In the genomic region with DNA sequence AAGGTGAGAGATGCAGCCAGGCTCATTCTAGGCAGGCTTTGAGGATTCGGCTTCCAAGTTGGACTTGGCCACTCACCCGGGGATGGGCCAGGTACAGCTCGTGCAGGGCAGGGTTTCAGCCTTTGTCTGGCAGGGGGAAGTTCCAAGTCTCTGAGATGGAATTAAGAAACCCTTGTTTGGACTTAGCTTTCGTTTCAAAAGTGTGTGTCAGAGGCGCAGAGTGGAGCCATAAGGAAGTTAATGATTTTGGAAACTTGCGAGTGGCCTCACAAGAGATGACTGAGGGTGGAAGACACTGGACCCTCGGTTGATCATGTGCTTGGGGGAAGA, we compare ENCODE assay signal across 8 mouse cellular contexts. TPM values are rescaled to one million over a fixed set of nuclear protein-coding genes. Genes with fewer than 3 reads are reported as not detected.
DNase-seq lines count a peak whose midpoint lies in the region; ATAC-seq and TF ChIP-seq lines count a peak whose summit lies in the region.

No protein-coding gene starts in this region.

- H3K27me3 ChIP-seq in CH12.LX (replicated peaks) = no peaks in the 10 kb centered on the region
- H3K27me3 ChIP-seq in forebrain, embryonic 16.5 days (replicated peaks; ENCODE audit: control insufficient read depth, insufficient read depth, low read length) = no peaks in the 10 kb centered on the region
- no peaks in the 10 kb centered on the region for H3K27me3 ChIP-seq in lung, postnatal 0 days (replicated peaks; ENCODE audit: insufficient read depth, low read length)

- H3K4me1 ChIP-seq in CH12.LX (ENCODE audit: control insufficient read depth in 1 of 2, insufficient read depth in 2 of 2) = peaks cover 9 to 78% of the 10 kb centered on the region in 2 experiments
- H3K4me1 ChIP-seq in forebrain, embryonic 16.5 days (replicated peaks; ENCODE audit: control insufficient read depth, insufficient read depth, low read length) = peaks cover 42% of the 10 kb centered on the region
- H3K4me1 ChIP-seq in lung, postnatal 0 days (ENCODE audit: insufficient read depth, low read depth, low read length) = peaks cover 21% of the 10 kb centered on the region

- no peak for TF ChIP-seq EP300 in CH12.LX (IDR thresholded peaks at IDR 0.05; ENCODE audit: low read length)
- TF ChIP-seq EP300 in lung, postnatal 0 days (IDR thresholded peaks at IDR 0.05) = 0 out of 2 replicates have a peak, but pooled peaks have one; percentile 3

- H3K36me3 ChIP-seq in CH12.LX (replicated peaks in 1 of 2; ENCODE audit: control insufficient read depth in 1 of 2, insufficient read depth in 1 of 2, low read length in 1 of 2) = peaks cover 0 to 48% of the 10 kb centered on the region in 2 experiments
- H3K36me3 ChIP-seq in forebrain, embryonic 16.5 days (ENCODE audit: control insufficient read depth, insufficient read depth) = no peaks in the 10 kb centered on the region
- 0 out of 2 replicates have a peak, but pooled peaks cover 7% of the 10 kb centered on the region for H3K36me3 ChIP-seq in lung, postnatal 0 days (ENCODE audit: insufficient read depth, low read length)

- no peak for TF ChIP-seq CTCF in gastrocnemius, adult 2 months (IDR thresholded peaks at IDR 0.05)
- no peak for TF ChIP-seq CTCF in CH12.LX (conservative IDR thresholded peaks at IDR 0.05 in 1 of 2, IDR thresholded peaks at IDR 0.05 in 1 of 2; ENCODE audit: low read depth in 2 of 2, low read length in 2 of 2)
- no peak for TF ChIP-seq CTCF in lung, postnatal 0 days (IDR thresholded peaks at IDR 0.05)

- H3K4me3 ChIP-seq in gastrocnemius, adult 2 months = peak overlapping the region; percentile 87
- H3K4me3 ChIP-seq in CH12.LX (replicated peaks in 1 of 3; ENCODE audit: low read depth in 2 of 3, low read length in 2 of 3, poor library complexity in 1 of 3) = peak overlapping the region; percentile 57 to 91 (median 76)
- peak overlapping the region; percentile 92 for H3K4me3 ChIP-seq in forebrain, embryonic 16.5 days (replicated peaks; ENCODE audit: low read length)
- H3K4me3 ChIP-seq in lung, postnatal 0 days (ENCODE audit: low read depth, low read length) = peak overlapping the region; percentile 99

- intact Hi-C loops in gastrocnemius, adult 2 months (cut with DNase I) = loop anchor here (5.0 kb wide), 2 partner anchors 49 to 101 kb away; partner anchors contain the start of gene Baiap2l1
- intact Hi-C loops in gastrocnemius, postnatal 36 days (cut with DNase I) = loop anchor here (5.0 kb wide), 2 partner anchors 34 to 101 kb away; partner anchors contain the start of genes Baiap2l1 and Tecpr1
- intact Hi-C loops in left cerebral cortex, postnatal 25 days (cut with DNase I) = loop anchor here (2.0 kb wide), 1 partner anchor 34 kb away; the partner anchor contains the start of gene Tecpr1

- no peak for ATAC-seq in forebrain, embryonic 16.5 days
- ATAC-seq in lung, postnatal 0 days = no peak
- ATAC-seq in inflammation-experienced regulatory T-cells, adult 6 months = no peak

- in situ Hi-C loops in CH12.LX (cut with MboI; ENCODE audit: low pct_ligation_motif_present, low pct_unique_long_range_greater_than_20kb, low sequenced_read_pairs) = no loop called here

- WGBS in forebrain, embryonic 16.5 days = 7% methylated on average over 7 of the region's 7 CpGs
- WGBS in lung, postnatal 0 days = 8% methylated on average over 7 of the region's 7 CpGs

- H3K9me3 ChIP-seq in CH12.LX (replicated peaks; ENCODE audit: low read length) = no peaks in the 10 kb centered on the region
- H3K9me3 ChIP-seq in forebrain, embryonic 16.5 days (ENCODE audit: control insufficient read depth, low read length) = no peaks in the 10 kb centered on the region
- H3K9me3 ChIP-seq in lung, postnatal 0 days (ENCODE audit: low read length) = no peaks in the 10 kb centered on the region

- peak overlapping the region; percentile 93 for H3K27ac ChIP-seq in gastrocnemius, adult 2 months
- H3K27ac ChIP-seq in CH12.LX (ENCODE audit: insufficient read depth, low read depth) = no peak overlapping the region
- H3K27ac ChIP-seq in forebrain, embryonic 16.5 days (ENCODE audit: low read length) = peak overlapping the region; percentile 83
- H3K27ac ChIP-seq in lung, postnatal 0 days (ENCODE audit: low read length) = peak overlapping the region; percentile 98

- no peak for DNase-seq in gastrocnemius, adult 2 months
- DNase-seq in gastrocnemius, postnatal 36 days = no peak
- no peak for DNase-seq in CH12.LX (ENCODE audit: extremely low read depth)
- DNase-seq in lung, postnatal 0 days (ENCODE audit: low spot score) = peak; percentile 65
- DNase-seq in left cerebral cortex, postnatal 25 days (ENCODE audit: low spot score in 2 of 2) = no peak
- no peak for DNase-seq in thymus, postnatal 36 days

- peak overlapping the region; percentile 89 for H3K4me2 ChIP-seq in CH12.LX (ENCODE audit: insufficient read depth, low read depth, poor library complexity, severe bottlenecking)
- peak overlapping the region; percentile 61 for H3K4me2 ChIP-seq in forebrain, embryonic 16.5 days (ENCODE audit: low read length)
- H3K4me2 ChIP-seq in lung, postnatal 0 days (replicated peaks; ENCODE audit: low read depth, low read length) = peak overlapping the region; percentile 76

- TF ChIP-seq RAD21 in CH12.LX (IDR thresholded peaks at IDR 0.05; ENCODE audit: low read depth, low read length) = no peak

- dilution Hi-C loops in CH12.LX (cut with MboI; ENCODE audit: extremely low pct_ligation_motif_present, extremely low pct_unique_long_range_greater_than_20kb, low sequenced_read_pairs) = no loop called here

- H3K79me2 ChIP-seq in CH12.LX (replicated peaks; ENCODE audit: control insufficient read depth, extremely low read depth, insufficient read depth, poor library complexity, severe bottlenecking) = no peaks in the 10 kb centered on the region

- peak overlapping the region; percentile 99; the same call in 1 of the 2 replicates for H3K9ac ChIP-seq in CH12.LX (ENCODE audit: insufficient read depth, low read depth)
- peak overlapping the region; percentile 91 for H3K9ac ChIP-seq in forebrain, embryonic 16.5 days (replicated peaks; ENCODE audit: low read depth, low read length)
- H3K9ac ChIP-seq in lung, postnatal 0 days (replicated peaks; ENCODE audit: low read depth) = peak overlapping the region; percentile 97

- TF ChIP-seq POLR2A in CH12.LX (IDR thresholded peaks at IDR 0.05; ENCODE audit: low read depth, low read length) = no peak

TF ChIP-seq in CH12.LX, 34 proteins besides CTCF, POLR2A, EP300 and RAD21:
- TF ChIP-seq MAZ (IDR thresholded peaks at IDR 0.05; ENCODE audit: low read depth, low read length) (no peak), IRF4 (IDR thresholded peaks at IDR 0.05; ENCODE audit: low read depth, low read length) (no peak), NRF1 (IDR thresholded peaks at IDR 0.05; ENCODE audit: low read depth, low read length) (no peak), JUN (IDR thresholded peaks at IDR 0.05; ENCODE audit: insufficient read depth, low read depth, low read length) (no peak), MAX (IDR thresholded peaks at IDR 0.05; ENCODE audit: low read length) (no peak), E2F4 (IDR thresholded peaks at IDR 0.05; ENCODE audit: insufficient replicate concordance, low read depth, low read length) (no peak), ZNF384 (IDR thresholded peaks at IDR 0.05; ENCODE audit: low read depth, low read length) (no peak), MXI1 (IDR thresholded peaks at IDR 0.05; ENCODE audit: low read depth, low read length) (no peak), HCFC1 (IDR thresholded peaks at IDR 0.05; ENCODE audit: low read depth, low read length) (no peak), SMC3 (IDR thresholded peaks at IDR 0.05; ENCODE audit: low read depth, low read length) (no peak), BHLHE40 (IDR thresholded peaks at IDR 0.05; ENCODE audit: low read depth, low read length) (no peak), PAX5 (IDR thresholded peaks at IDR 0.05; ENCODE audit: low read length) (no peak), TCF12 (IDR thresholded peaks at IDR 0.05; ENCODE audit: low read depth, low read length) (no peak), ZC3H11A (IDR thresholded peaks at IDR 0.05; ENCODE audit: low read depth, low read length) (no peak), TBP (conservative IDR thresholded peaks at IDR 0.05; ENCODE audit: low read depth, low read length) (no peak), CHD1 (IDR thresholded peaks at IDR 0.05; ENCODE audit: low read depth, low read length) (no peak), USF1 (IDR thresholded peaks at IDR 0.05; ENCODE audit: low read depth, low read length) (no peak)

RNA-seq across cellular contexts. Expression of gene Bri3, which starts 12.3 kb away (rescaled TPM):
- 10 to 100 TPM; 36.4 to 45.7 TPM for total RNA-seq in gastrocnemius, adult 2 months (2021)
- total RNA-seq in gastrocnemius, postnatal 36 days (2021) = 10 to 100 TPM; 33.8 to 35.6 TPM
- total RNA-seq in CH12.LX (2012; rRNA removed) = 18.0 and 20.3 TPM in 2 replicates
- 9.3 and 12.6 TPM in 2 replicates for total RNA-seq in CH12.LX (2014; rRNA removed)
- polyA plus RNA-seq in CH12.LX (2012; ENCODE audit: insufficient read length, low read depth) = 41.7 and 44.0 TPM in 2 replicates
- 94.7 and 98.0 TPM in 2 replicates for polyA plus RNA-seq in forebrain, embryonic 16.5 days (2015; fragmentation: Nextera tagmentation; extraction: Ambion mirVana)
- 278 and 286 TPM in 2 replicates for polyA plus RNA-seq in lung, postnatal 0 days (2015; fragmentation: Nextera tagmentation; extraction: Ambion mirVana)
- 1 to 10 TPM; 2.0 to 5.2 (median 3.2) TPM for polyA plus RNA-seq in inflammation-experienced regulatory T-cells, adult 6 months (2017; shearing (Covaris generic))
- total RNA-seq in left cerebral cortex, postnatal 25 days (2021) = 10 to 100 TPM; 64.0 to 65.8 TPM

RNA-seq across cellular contexts. Expression of gene Tecpr1, which starts 33.1 kb away (rescaled TPM):
- 10 to 100 TPM; 15.4 to 19.1 TPM for total RNA-seq in gastrocnemius, adult 2 months (2021)
- 10 to 100 TPM; 14.0 to 14.2 TPM for total RNA-seq in gastrocnemius, postnatal 36 days (2021)
- total RNA-seq in CH12.LX (2012; rRNA removed) = 5.3 and 6.0 TPM in 2 replicates
- 2.2 and 2.8 TPM in 2 replicates for total RNA-seq in CH12.LX (2014; rRNA removed)
- polyA plus RNA-seq in CH12.LX (2012; ENCODE audit: insufficient read length, low read depth) = 5.8 and 6.2 TPM in 2 replicates
- 45.6 and 57.4 TPM in 2 replicates for polyA plus RNA-seq in forebrain, embryonic 16.5 days (2015; fragmentation: Nextera tagmentation; extraction: Ambion mirVana)
- polyA plus RNA-seq in lung, postnatal 0 days (2015; fragmentation: Nextera tagmentation; extraction: Ambion mirVana) = 34.1 and 35.0 TPM in 2 replicates
- 10 to 100 TPM; 74.3 to 93.5 (median 81.1) TPM for polyA plus RNA-seq in inflammation-experienced regulatory T-cells, adult 6 months (2017; shearing (Covaris generic))
- 10 to 100 TPM; 86.6 to 87.7 TPM for total RNA-seq in left cerebral cortex, postnatal 25 days (2021)

Comparison
In these comparisons a context has a peak if more than half of its experiments do, and no peak if none do; other contexts are left out.
1. RNA of gene Tecpr1, which starts 33.1 kb away (total RNA-seq): 86.6 to 87.7 TPM in left cerebral cortex, postnatal 25 days; 15.4 to 19.1 TPM in gastrocnemius, adult 2 months, 14.0 to 14.2 TPM in gastrocnemius, postnatal 36 days and 2.2 to 6.0 TPM in CH12.LX; every median in the first group is over 4 times any median in the second.
2. Peak in every context shown above with its lines, with median percentiles within 50 percentile points of each other: H3K4me3 ChIP-seq, H3K4me2 ChIP-seq and H3K9ac ChIP-seq.